Mouse (Mus musculus): Measurements from ENCODE around the gene Myl7. TPM values are rescaled to one million over a fixed set of nuclear protein-coding genes. Genes with fewer than 3 reads are reported as not detected.
"Not testable (repeated sequence)": the region's sequence is repeated elsewhere in the genome, so short reads cannot be mapped to it uniquely, and the experiment has no call there.

Myl7 gene
- not detected for total RNA-seq (2021)
- long read RNA-seq, experiment 1, result 0 reads
- long read RNA-seq, experiment 2, result 0 reads

DNA sequence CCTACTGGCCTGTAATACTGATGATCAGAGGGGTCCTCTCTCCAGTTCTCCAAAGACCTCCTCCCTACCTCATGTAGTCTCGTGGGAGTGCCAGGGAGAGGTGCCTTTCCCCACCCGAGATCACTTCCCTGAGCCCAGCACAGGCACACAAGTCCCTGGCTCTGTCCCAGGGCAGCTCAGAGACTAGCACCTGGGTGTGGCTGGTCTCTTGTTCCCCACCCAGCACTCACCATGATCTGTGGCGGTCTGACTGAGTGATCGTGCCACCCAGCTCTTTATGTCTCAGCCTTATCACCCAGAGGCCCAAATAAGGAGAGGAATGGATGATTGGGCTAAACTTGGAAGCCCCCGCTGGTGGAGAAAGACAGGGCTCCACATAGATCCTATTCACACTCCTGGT, at the start of gene Myl7:
Gene Myl7 (minus strand): TSS at position 252 of the 400 bp plus-strand sequence.
- TF ChIP-seq CTCF (conservative IDR thresholded peaks at IDR 0.05), result no peak

GRCm38 (mm10) chr11:5947796-5948195, 49.2 kb upstream of the Myl7 start:
- TF ChIP-seq CTCF (conservative IDR thresholded peaks at IDR 0.05), result no peak
- no peak overlapping the region for H3K4me3 ChIP-seq
- no peak overlapping the region for H3K27ac ChIP-seq
- DNase-seq (ENCODE audit: low spot score in 2 of 2), result no peak

More for the DNA sequence above, at the start of gene Myl7:
- DNase-seq (ENCODE audit: low spot score in 2 of 2), result no peak
- no peak within 1 kb of the TSS for H3K4me3 ChIP-seq
- no peak within 1 kb of the TSS for H3K27ac ChIP-seq

DNA sequence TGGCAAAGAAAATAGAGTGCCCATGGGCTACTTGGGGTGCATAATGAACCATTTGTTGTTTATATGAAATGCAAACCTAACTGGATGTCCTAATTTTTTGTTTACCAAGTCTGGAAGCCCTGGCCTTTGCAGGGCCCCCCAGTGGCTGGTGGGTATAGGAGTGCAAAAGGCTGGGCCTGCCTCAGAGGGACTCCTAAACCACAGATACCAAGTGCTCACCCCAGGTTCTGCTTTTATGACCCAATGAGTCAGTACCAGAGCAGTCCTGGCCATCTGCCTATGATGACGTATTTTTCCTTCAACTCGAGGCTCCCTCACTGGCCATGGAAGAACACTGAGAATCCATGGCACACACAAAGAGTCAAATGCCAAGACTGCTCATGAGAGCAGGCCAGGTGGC, 46.5 kb upstream of the Myl7 start:
- 0 out of 2 replicates have a peak, but pooled peaks have one; percentile 9 for TF ChIP-seq CTCF (conservative IDR thresholded peaks at IDR 0.05)
- Histone ChIP-seq H3K27ac (no peak overlapping the region), H3K4me3 (no peak overlapping the region)
- no peak for DNase-seq (ENCODE audit: low spot score in 2 of 2)

- H3K27ac ChIP-seq, result no peak overlapping the region
- no peak overlapping the region for H3K4me3 ChIP-seq
- TF ChIP-seq CTCF (conservative IDR thresholded peaks at IDR 0.05), result no peak
- no peak for DNase-seq (ENCODE audit: low spot score in 2 of 2)
Observed at GRCm38 (mm10) chr11:5942966-5943365, 44.4 kb upstream of the Myl7 start.

DNA sequence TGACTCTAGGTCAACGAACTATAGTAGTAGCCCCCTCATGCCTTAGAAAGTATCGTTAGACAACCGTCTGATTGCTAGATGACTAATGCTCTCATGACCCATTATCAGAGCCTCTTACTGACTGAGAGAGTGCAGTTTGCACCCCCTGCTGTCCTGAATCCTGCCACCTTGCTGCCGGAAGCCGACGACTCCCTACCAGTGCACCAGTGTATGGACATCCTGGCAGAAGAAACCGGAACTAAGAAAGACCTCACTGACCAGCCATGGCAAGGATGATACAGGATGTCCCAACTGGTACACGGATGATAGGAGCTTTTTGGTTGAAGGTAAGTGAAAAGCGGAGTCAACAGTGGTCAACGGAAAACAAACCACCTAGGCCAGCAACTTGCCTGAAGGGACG, 35.9 kb upstream of the Myl7 start:
- H3K27ac ChIP-seq; DNase-seq (ENCODE audit: low spot score in 2 of 2); H3K4me3 ChIP-seq: not testable (repeated sequence)

- DNase-seq (ENCODE audit: low spot score in 2 of 2), result not testable (repeated sequence)
Observed at GRCm38 (mm10) chr11:5931947-5932346, 33.4 kb upstream of the Myl7 start.

GRCm38 (mm10) chr11:5930578-5930977, 32.0 kb upstream of the Myl7 start:
- no peak for DNase-seq (ENCODE audit: low spot score in 2 of 2)
- Histone ChIP-seq H3K27ac (no peak overlapping the region), H3K4me3 (no peak overlapping the region)
- no peak for TF ChIP-seq CTCF (conservative IDR thresholded peaks at IDR 0.05)

More at GRCm38 (mm10) chr11:5931947-5932346, 33.4 kb upstream of the Myl7 start:
- H3K4me3 ChIP-seq, H3K27ac ChIP-seq: not testable (repeated sequence)
- peak; percentile 58 for TF ChIP-seq CTCF (conservative IDR thresholded peaks at IDR 0.05)

DNA sequence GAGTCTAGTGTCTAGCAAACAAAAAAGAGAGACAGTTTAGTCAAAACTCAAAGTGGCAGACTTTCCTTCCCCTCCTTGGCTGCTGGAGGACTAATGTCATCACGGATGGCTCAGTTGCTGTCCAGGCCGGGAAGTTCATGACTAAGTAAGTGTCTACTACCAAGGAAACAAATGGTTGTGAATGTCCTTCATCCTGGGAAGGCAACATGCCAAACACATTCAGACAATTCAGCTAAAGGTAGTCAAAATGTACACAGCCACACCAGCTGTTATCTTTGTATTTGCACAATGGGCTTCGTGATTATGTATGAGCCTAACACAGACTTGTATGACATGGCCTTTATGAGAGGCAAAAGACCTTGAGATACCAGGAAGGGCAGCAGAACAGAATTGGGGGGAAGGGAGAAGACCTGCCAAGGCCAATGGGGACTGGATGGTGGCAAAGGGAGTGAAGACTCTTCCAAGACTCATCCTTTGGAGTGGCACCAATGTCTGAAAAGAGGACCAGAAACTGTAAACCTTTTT, 28.2 kb upstream of the Myl7 start:
- no peak overlapping the region for H3K27ac ChIP-seq
- DNase-seq (ENCODE audit: low spot score in 2 of 2), result no peak
- H3K4me3 ChIP-seq, result no peak overlapping the region
- TF ChIP-seq CTCF (conservative IDR thresholded peaks at IDR 0.05), result no peak

DNA sequence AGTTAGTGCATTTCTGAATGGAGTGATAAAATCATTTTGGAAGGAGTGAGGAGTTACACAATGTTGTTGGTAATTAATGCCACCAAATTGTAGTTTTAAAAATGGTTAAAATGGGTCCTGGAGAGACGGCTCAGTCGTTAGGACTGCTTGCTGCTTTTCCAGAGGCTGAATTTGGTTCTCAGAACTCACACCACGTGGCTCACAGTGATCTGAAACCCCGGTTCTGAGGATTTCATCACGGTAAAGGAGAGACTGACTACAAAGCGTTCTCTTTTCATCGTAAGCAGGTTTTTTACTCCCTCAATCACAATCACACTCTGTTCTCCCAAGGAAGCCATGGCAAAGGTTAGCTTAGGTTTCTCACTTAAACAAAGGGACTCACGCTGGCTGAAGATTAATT, 26.1 kb upstream of the Myl7 start:
- no peak for TF ChIP-seq CTCF (conservative IDR thresholded peaks at IDR 0.05)

DNA sequence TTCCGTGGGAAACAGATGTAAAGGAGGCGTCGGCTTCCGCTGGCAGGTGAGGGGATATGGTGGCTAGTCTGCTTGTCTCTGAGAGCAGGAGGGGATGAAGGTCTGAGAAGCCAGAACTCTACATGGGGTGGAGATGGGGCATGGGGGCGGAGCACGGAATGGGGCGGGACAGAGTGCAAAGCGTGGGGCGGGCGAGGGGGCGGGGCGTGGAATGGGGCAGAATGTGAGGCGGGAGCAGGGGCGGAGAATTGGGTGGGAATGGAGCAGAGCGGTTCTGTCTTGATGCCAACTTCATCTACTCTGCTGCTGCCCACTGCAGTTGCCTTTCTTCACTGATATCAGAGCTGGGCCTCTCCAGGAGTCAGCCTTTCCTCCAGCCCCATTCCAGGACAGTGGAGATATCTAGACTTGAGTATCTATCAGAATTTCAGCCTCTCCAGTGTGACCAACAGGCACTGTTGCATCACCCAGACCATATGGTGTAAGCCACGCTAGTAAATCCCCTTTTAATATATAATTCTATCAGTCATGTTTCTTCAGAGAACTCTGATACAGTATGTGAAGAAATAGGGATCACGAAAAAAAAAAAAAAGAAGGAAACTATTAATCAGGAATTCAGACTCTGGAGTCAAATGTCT, 21.9 kb upstream of the Myl7 start:
- no peak overlapping the region for H3K4me3 ChIP-seq
- no peak overlapping the region for H3K27ac ChIP-seq
- no peak for DNase-seq (ENCODE audit: low spot score in 2 of 2)
- TF ChIP-seq CTCF (conservative IDR thresholded peaks at IDR 0.05), result no peak

More for the DNA sequence above, 26.1 kb upstream of the Myl7 start:
- no peak for DNase-seq (ENCODE audit: low spot score in 2 of 2)
- Histone ChIP-seq H3K27ac (no peak overlapping the region), H3K4me3 (no peak overlapping the region)

- TF ChIP-seq CTCF (conservative IDR thresholded peaks at IDR 0.05), result no peak
- DNase-seq (ENCODE audit: low spot score in 2 of 2), result no peak
- H3K27ac ChIP-seq, result no peak overlapping the region
- H3K4me3 ChIP-seq, result no peak overlapping the region
Observed at GRCm38 (mm10) chr11:5919606-5920005, 21.0 kb upstream of the Myl7 start.

- no peak overlapping the region for H3K27ac ChIP-seq
- no peak overlapping the region for H3K4me3 ChIP-seq
- no peak for TF ChIP-seq CTCF (conservative IDR thresholded peaks at IDR 0.05)
- DNase-seq (ENCODE audit: low spot score in 2 of 2), result no peak
Observed at GRCm38 (mm10) chr11:5918111-5918510, 19.5 kb upstream of the Myl7 start.

- no peak overlapping the region for H3K27ac ChIP-seq
Observed at GRCm38 (mm10) chr11:5916178-5916548, 17.6 kb upstream of the Myl7 start.

More at GRCm38 (mm10) chr11:5916178-5916548, 17.6 kb upstream of the Myl7 start:
- no peak for DNase-seq (ENCODE audit: low spot score in 2 of 2)
- TF ChIP-seq CTCF (conservative IDR thresholded peaks at IDR 0.05), result no peak
- no peak overlapping the region for H3K4me3 ChIP-seq

All from layer of hippocampus, adult 2 months (tissue).